Mouse (Mus musculus): ENCODE measurements around the gene Cntnap1.

DNA sequence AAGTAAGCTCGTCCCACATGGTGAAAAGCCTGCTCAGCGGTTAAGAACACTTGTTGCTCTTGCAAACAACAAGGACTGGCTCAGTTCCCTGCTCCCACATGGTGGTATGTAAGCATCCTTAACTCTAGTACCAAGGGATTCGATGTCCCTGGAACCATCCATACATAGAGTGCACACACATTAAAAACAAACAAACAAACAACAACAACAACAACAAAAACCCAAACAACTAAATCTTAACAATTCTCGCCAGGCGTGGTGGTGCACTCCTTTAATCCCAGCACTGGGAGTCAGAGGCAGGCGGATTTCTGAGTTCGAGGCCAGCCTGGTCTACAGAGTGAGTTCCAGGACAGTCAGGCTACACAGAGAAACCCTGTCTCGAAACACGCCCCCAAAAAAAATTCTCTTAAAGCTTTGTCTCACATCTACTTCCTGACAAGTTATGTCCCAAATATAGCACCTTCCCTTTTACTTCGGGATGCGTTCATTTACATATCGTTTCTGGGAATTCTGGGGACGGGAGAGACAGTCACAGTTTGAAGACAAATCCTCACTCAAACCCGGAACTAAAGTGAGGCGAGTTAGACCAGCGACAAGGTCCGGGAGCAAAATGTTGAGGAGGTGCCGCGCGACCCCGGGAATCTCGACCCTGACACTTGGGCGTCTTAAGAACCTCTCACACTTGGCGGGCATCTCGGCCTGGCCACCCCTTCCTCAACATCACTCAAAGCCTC lies 55.2 kb downstream of the Cntnap1 start:
- TF ChIP-seq CTCF (IDR thresholded peaks at IDR 0.05; ENCODE audit: low read depth) (no peak), EP300 (IDR thresholded peaks at IDR 0.05; ENCODE audit: low read depth) (no peak)

Data from liver, postnatal 0 days (tissue).